Mouse (Mus musculus) testis, adult 10 weeks (tissue): ENCODE results near the gene Eef1a2. TPM values are rescaled to one million over a fixed set of nuclear protein-coding genes. Genes with fewer than 3 reads are reported as not detected.

Experiments
- polyA plus RNA-seq: library from polyadenylated mRNA; stranded (reverse); fragments of 350-450 nt; fragmentation: Illumina TruSeq; extraction: RNeasy Lipid Tissue Mini Kit (QIAGEN cat#74804); gene quantifications from one replicate; pipeline ENCODE4 v1.2.3, GENCODE M21; 2014; ENCODE audit warnings: low read depth, low replicate concordance

The Eef1a2 gene
- not detected for polyA plus RNA-seq

DNA sequence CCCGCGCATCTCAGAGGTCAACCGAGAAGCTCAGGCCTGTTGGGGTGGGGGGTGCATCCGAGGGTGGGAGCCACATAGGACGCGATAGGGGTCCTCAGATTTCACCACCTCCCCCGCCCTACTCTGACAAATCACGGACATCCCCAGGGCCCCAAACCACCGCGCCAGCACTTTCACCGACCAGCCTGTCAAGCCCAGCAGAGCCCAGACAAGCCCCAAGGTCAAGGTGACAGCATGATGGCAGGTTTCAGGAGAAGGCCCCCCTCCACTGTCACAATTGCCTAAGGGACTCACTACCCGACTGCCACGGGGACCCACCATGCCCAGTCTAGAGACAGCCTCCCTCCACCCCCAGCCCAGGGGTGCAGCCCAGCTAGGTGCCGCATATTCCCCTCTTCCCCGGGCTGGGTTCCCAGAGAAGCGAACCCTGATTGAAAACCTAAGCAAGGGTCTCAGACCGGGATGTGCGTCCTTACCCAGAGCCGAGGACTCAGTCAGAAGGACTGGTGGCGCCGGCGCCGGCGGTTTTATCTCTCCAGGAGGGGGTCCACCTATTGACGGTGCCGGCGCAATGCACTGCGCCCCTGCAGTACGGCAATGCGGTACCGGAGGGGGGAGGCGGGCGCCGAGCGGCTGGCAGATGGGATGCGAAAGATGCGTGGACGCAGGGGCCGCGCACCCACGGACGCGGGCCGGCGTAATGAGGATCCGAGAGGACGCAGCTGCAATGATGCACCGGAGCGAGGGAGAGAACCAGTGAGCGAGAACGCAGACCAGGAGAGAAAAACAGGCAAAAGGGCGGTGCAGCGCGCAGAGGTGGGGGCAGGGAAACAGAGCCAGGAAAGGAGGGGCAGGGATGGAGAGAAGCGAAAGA lies at the start of gene Eef1a2:
Eef1a2 (minus strand) TSS at position 767 of the 874 bp plus-strand sequence.

DNA sequence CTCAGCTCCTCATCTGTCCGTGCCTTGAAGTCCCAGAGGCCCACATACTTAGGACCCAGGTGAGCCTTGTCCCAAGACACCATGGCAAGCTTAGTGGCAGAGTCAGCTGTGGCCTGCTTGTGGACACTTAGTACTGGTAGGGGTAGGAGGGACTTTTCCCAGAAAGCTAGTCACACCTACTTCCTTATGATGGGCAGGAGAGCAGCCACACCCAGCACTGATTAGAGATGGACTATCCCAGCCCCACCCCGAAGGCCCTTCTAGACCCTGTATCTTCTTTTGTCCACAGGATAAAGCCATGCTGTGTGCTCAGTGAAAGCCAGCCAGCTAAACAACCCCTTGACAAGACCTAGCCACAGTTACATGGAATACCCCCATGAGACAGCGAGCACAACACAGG lies 45.6 kb upstream of the Eef1a2 start, which contains the start of gene Ptk6:
Ptk6 (minus strand) TSS at position 368 of the 400 bp plus-strand sequence.

DNA sequence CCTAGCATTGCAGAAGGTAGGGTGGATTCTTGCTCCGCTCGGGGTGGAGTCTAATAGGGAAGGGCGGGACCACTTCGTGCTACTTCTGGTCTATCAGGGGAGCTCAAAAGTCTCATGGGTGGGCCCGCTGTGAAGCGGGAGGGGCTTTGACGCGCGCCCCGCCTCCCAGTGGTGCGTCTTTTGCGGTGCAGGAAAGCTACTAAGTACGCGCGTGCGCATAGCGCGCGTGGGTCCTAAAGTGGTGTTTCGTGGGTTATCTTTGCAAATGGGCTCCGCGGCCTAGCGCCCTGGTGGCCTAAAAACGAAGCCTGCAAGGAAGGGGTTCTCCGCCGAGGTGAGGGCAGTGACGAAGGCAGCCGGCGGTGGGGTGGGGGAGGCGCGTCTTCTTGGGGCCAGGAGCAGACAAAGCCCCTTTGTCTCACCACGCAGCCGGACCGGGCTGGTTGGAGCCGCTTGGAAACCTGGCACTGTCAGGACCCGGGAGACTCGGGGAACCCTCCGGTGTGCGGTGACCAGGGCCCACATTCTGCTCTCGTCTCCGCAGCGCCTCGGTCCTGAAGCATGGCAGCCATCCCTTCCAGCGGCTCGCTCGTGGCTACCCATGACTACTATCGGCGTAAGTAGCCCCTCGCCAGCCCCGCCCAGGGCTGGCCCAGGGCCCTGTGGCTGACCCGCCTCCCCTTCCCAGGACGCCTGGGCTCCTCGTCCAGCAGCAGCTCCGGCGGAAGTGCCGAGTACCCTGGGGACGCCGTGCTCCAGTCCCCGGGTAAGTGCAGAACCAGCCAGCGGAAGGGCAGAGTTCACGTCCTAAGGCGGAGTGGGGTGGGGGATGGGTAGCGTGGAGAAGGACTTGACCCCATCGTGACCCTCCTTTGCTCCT lies 30.5 kb upstream of the Eef1a2 start, which contains the start of gene Ppdpf:
Ppdpf (plus strand) TSS at position 127 of the 880 bp plus-strand sequence.

DNA sequence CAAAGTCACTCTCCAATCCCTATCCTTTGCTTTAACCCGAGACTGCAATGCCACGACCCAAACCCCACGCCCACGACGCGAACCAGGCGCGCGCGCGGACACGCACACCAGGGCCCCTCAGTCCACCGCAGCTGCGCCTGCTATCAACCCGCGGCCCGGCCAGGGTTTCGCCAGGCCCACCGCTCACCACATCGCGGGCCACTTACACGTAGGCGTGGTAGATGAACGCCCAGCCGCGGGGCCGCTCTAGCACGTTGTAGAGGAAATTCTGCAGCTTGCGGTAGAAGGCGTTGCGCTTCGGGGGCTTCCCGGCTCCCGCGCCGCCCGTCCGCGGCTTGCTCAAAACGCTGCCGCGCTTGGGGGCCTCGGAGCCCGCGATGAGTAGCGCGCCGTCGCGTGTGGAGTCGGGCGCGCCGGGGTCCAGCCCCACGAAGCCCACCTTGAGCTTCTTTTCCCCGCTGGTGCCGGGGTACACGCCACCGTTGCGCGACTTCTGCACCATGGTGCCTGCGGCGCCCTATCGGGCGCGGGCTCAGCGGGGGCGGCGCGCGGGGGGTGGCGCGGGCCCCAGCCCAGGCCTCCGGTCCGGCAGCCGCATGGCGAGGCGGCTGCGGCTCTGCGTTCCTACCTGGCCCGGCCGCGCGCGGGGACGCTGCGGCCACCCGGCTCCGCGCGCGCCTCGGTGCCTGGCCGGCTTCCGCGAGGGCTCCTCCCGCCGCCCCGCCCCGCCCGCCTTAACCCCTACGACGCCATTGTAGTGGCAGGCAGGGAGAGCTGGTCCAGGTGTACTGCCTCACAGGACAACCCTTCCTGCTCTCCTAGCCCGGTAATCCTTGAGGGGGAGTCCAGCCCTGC lies 22.0 kb downstream of the Eef1a2 start, which contains the start of gene Kcnq2:
Kcnq2 (minus strand) TSS at position 710 of the 855 bp plus-strand sequence.

Other genes with a start within 250 kb of the Eef1a2 start
- gene Ythdf1, start 236.1 kb downstream of the Eef1a2 start, polyA plus RNA-seq = 22.9 TPM
- gene Birc7, start 228.0 kb downstream of the Eef1a2 start, polyA plus RNA-seq = not detected
- 0.55 TPM for gene Nkain4, start 202.3 kb downstream of the Eef1a2 start, polyA plus RNA-seq
- gene Arfgap1, start 189.8 kb downstream of the Eef1a2 start, polyA plus RNA-seq = 4.7 TPM
- gene Col20a1, start 170.5 kb downstream of the Eef1a2 start, polyA plus RNA-seq = 2.5 TPM
- gene Chrna4, start 113.5 kb downstream of the Eef1a2 start, polyA plus RNA-seq = 0.25 TPM
- 0.76 TPM for gene Kcnq2, start 21.7 kb downstream of the Eef1a2 start, polyA plus RNA-seq
- gene Ppdpf, start 30.2 kb upstream of the Eef1a2 start, polyA plus RNA-seq = 0.74 TPM
- 0.07 TPM for gene Ptk6, start 45.8 kb upstream of the Eef1a2 start, polyA plus RNA-seq
- gene Srms, start 56.2 kb upstream of the Eef1a2 start, polyA plus RNA-seq = not detected
- 2.0 TPM for gene Fndc11, start 63.0 kb upstream of the Eef1a2 start, polyA plus RNA-seq
- gene Helz2, start 85.0 kb upstream of the Eef1a2 start, polyA plus RNA-seq = 0.20 TPM
- gene Gmeb2, start 131.0 kb upstream of the Eef1a2 start, polyA plus RNA-seq = 3.8 TPM
- not detected for gene Stmn3, start 157.5 kb upstream of the Eef1a2 start, polyA plus RNA-seq
- gene Rtel1, start 162.7 kb upstream of the Eef1a2 start, polyA plus RNA-seq = 22.7 TPM
- 0.88 TPM for gene Zgpat, start 207.9 kb upstream of the Eef1a2 start, polyA plus RNA-seq
- 36.4 TPM for gene Arfrp1, start 208.4 kb upstream of the Eef1a2 start, polyA plus RNA-seq
- 0.50 TPM for gene Lime1, start 223.1 kb upstream of the Eef1a2 start, polyA plus RNA-seq